Mouse (Mus musculus) lung, embryonic 14.5 days (tissue): ENCODE data around the gene Nup205. TPM values are rescaled to one million over a fixed set of nuclear protein-coding genes. Genes with fewer than 3 reads are reported as not detected.

Source experiments
- ATAC-seq: fragments of 200-750 bp; cut with Nextera tagmentation; 2 replicates; pipeline ENCODE4 v1.8.0; 2017; ENCODE audit warnings: mild to moderate bottlenecking, moderate TSS enrichment, moderate library complexity; ENCODE audit not compliant: insufficient read depth
- DNase-seq: peaks from one replicate; pipeline ENCODE4 v3.0.0-alpha.2; 2015
- H3K27ac ChIP-seq: fragments of 300-500 bp; sonication (generic); 2 replicates; pipeline ENCODE4 v1.5.1; 2014; ENCODE audit warnings: low read depth, mild to moderate bottlenecking, moderate library complexity
- H3K27me3 ChIP-seq: fragments of 300-500 bp; sonication (generic); 2 replicates; pipeline ENCODE4 v1.6.1; 2014; ENCODE audit warnings: low read length, control low read depth; ENCODE audit not compliant: insufficient read depth
- H3K36me3 ChIP-seq: fragments of 300-500 bp; sonication (generic); 2 replicates; pipeline ENCODE4 v1.6.1; 2014; ENCODE audit warnings: control low read depth; ENCODE audit not compliant: insufficient read depth
- H3K4me1 ChIP-seq: fragments of 300-500 bp; sonication (generic); 2 replicates; pipeline ENCODE4 v1.6.1; 2014; ENCODE audit warnings: antibody characterized with exemption, control low read depth; ENCODE audit not compliant: insufficient read depth
- H3K4me2 ChIP-seq: fragments of 300-500 bp; sonication (generic); 2 replicates; pipeline ENCODE4 v1.6.1; 2014; ENCODE audit warnings: mild to moderate bottlenecking
- H3K4me3 ChIP-seq: fragments of 300-500 bp; sonication (generic); 2 replicates; pipeline ENCODE4 v1.5.1; 2014; ENCODE audit warnings: low read depth, low read length
- H3K9ac ChIP-seq: fragments of 300-500 bp; sonication (generic); 2 replicates; pipeline ENCODE4 v1.6.1; 2014
- H3K9me3 ChIP-seq: fragments of 300-500 bp; sonication (generic); 2 replicates; pipeline ENCODE4 v1.6.1; 2016; ENCODE audit warnings: low read depth, low read length, control low read depth
- CTCF ChIP-seq: IDR thresholded peaks from 2 replicates; pipeline ENCODE4 v1.5.1; 2016; ENCODE audit warnings: antibody characterized with exemption, low read depth
- WGBS: fragments of 180-500 bp; shearing (Covaris S2); extraction: QIAGEN DNeasy Blood & Tissue Kit; methylation state at CpG from one replicate; pipeline ENCODE4 v1.1.7; 2014; 5-methylcytosine and 5-hydroxymethylcytosine counted together
- polyA plus RNA-seq: library from polyadenylated mRNA; unstranded; fragments of >200 nt; fragmentation: Nextera tagmentation; extraction: Ambion mirVana; gene quantifications from 2 replicates; pipeline ENCODE4 v1.2.1, GENCODE M21; 2014

Gene Nup205
- 58.3 and 65.3 TPM in 2 replicates for polyA plus RNA-seq

DNA sequence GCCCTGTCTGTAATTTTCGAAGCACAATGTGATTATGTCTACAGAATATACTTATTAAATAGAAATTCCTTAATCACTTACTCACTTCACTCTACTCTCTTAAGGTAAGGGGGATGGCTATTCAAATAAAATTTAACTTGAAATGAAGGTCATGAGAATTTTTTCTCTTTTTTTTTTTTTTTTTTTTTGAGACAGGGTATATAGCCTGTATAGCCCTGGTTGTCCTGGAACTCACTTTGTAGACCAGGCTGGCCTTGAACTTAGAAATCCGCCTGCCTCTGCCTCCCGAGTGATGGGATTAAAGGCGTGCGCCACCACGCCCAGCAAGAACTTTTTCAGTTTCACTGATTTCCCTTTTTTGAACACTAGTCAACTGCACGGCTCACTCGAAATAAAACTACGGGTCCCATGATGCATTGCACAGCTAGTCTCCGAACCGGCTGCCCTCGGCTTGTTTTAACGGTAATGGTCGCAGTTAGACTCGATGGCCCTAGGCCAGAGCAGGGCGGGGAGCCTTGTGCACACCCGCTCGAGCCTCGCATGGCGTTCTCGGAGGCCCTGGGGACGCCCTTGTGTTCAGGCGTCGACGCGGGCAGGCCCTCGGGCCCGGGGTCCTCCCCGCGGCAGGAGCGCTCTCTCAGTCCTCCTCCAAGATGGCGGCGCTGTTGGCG lies at the start of gene Nup205:
Gene Nup205 (plus strand): TSS at position 443 of the 671 bp plus-strand sequence.
- H3K4me2 ChIP-seq = peak within 1 kb of the TSS; percentile 71
- WGBS = 4% methylated on average over 34 of the region's 34 CpGs
- peak within 1 kb of the TSS; percentile 96 for H3K9ac ChIP-seq
- DNase-seq (peak; percentile 92), ATAC-seq (peak; percentile 93)
- peak within 1 kb of the TSS; percentile 95 for H3K27ac ChIP-seq
- peak within 1 kb of the TSS; percentile 91 for H3K4me3 ChIP-seq
- no peaks in the 10 kb centered on the region for H3K27me3 ChIP-seq
- no peaks in the 10 kb centered on the region for H3K4me1 ChIP-seq
- H3K9me3 ChIP-seq = no peaks in the 10 kb centered on the region
- no peaks in the 10 kb centered on the region for H3K36me3 ChIP-seq
- TF ChIP-seq CTCF = peak; percentile 26; the same call in 1 of the 2 replicates

DNA sequence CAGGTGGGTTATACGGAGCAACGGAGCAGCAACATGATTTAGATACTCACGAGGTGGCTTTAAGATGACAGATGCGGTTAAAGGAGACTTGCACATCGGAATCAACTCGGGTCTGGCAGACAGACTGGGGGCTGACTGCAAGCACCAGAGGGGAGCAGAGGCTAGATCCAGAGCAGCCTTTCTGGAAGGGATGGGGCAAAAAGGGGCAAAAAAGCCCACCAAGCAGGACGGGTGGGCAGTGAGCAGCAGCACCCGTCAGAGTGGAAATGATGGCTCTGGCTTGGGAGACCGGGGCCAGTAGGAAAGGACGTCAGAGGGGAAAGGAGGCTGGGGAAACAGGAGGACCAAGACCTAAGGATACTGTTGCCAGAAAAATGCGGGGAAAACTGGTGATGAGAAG lies 44.4 kb upstream of the Nup205 start:
- ATAC-seq = peak; percentile 10; the same call in 1 of the 2 replicates
- H3K27me3 ChIP-seq = no peaks in the 10 kb centered on the region
- no peak for DNase-seq
- H3K4me1 ChIP-seq = peaks cover 11% of the 10 kb centered on the region
- WGBS = 0% methylated on average over 11 of the region's 11 CpGs
- H3K4me3 ChIP-seq = peak overlapping the region; percentile 74
- H3K9ac ChIP-seq = peak overlapping the region; percentile 86
- peak overlapping the region; percentile 69 for H3K4me2 ChIP-seq
- TF ChIP-seq CTCF = no peak
- no peaks in the 10 kb centered on the region for H3K36me3 ChIP-seq
- H3K9me3 ChIP-seq = no peaks in the 10 kb centered on the region
- peak overlapping the region; percentile 87; the same call in 1 of the 2 replicates for H3K27ac ChIP-seq

DNA sequence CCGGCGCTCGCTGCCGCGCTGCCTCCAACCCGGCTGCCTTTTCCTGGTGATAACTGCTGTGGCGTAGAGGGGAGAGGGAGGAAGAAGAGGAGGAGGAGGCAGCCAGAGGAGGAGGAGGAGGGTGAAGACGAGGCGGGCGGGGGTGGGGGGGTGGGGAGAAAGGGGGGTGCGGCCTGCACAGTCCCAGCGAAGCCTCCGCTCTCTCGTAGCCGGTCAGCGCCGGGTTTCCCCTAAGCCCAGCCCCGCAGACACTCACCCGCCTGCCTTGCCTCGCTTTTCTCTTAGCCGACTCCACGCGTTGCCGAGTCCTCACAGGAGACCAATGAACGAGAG lies 44.0 kb upstream of the Nup205 start:
- Histone ChIP-seq H3K9ac (peak overlapping the region; percentile 86), H3K27me3 (no peaks in the 10 kb centered on the region), H3K27ac (peak overlapping the region; percentile 87), H3K4me2 (peak overlapping the region; percentile 69), H3K4me1 (peaks cover 11% of the 10 kb centered on the region), H3K36me3 (no peaks in the 10 kb centered on the region), H3K9me3 (no peaks in the 10 kb centered on the region), H3K4me3 (peak overlapping the region; percentile 74)
- DNase-seq (no peak), ATAC-seq (peak; percentile 93)
- no peak for TF ChIP-seq CTCF
- WGBS = 1% methylated on average over 20 of the region's 25 CpGs

DNA sequence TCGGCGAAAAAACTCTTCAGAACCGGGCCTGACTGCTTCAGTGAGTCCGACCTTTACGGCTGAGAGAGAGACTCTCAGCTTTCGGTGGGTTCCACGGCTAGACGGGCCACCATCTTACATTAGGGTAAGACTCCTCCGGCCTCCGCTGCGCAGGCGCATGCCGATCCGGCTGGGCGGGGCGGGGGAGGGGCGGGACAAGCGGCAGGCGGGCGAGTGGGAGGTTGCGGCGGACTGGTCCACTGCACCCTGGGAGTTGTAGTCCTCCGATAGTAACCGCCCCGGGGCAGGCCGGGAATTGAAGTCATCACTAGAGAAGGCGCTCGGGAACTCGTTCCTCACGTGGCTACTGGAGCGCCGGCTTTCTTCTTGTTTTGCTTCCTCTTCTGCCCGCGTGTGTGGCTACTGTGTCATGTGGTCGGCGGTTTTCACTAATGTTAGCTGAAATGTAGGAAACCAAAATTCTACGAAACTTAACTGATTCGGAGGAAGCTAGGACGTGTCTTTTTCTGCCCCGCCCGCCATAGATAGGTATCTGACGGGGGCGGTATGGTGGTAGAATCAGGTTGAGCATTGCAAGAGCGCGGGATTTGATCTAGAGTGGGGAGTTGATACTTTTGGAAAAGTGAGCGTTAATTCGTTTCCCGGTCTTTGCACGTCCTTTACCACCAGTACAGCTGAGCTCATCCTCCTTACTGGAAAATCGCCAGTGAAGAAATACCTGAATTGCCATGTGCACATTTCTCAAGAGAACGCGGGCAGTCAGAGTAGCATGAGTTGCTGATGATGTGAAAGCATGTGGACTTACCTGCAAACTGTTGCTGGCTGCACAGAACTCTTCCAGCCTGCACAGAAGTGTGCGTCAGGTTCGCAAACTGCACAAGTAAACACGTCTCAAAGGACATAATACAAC lies 43.4 kb upstream of the Nup205 start, which contains the start of gene Cnot4:
Gene Cnot4 (minus strand): TSS at position 146 of the 910 bp plus-strand sequence.
- peak within 1 kb of the TSS; percentile 86 for H3K9ac ChIP-seq
- H3K4me2 ChIP-seq = peak within 1 kb of the TSS; percentile 83
- H3K27me3 ChIP-seq = no peaks in the 10 kb centered on the region
- WGBS = under 1% methylated on average over 55 of the region's 55 CpGs
- no peaks in the 10 kb centered on the region for H3K36me3 ChIP-seq
- peak within 1 kb of the TSS; percentile 87 for H3K27ac ChIP-seq
- ATAC-seq = peak; percentile 99
- H3K4me1 ChIP-seq = peaks cover 11% of the 10 kb centered on the region
- no peaks in the 10 kb centered on the region for H3K9me3 ChIP-seq
- DNase-seq = peak; percentile 98
- H3K4me3 ChIP-seq = peak within 1 kb of the TSS; percentile 74
- TF ChIP-seq CTCF = no peak

DNA sequence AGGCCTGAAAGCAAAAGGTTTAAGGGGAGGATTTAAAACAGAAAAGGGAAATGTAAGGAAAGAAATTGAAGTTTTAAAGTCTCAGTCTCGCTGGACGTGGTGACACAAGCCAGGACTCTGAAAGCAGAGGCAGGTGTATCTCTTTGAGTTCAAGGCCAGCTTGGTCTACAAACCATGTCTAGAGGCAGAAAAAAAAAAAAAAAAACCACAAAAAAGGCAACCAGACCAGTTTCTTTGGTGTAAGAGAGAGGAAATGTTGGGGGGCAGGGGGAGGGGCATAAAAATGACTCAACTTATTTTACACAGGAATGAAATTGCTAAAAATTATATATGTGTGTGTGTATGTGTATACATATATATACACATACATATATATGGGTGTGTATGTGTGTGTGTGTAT lies 42.4 kb upstream of the Nup205 start:
- no peak overlapping the region for H3K9ac ChIP-seq
- H3K4me2 ChIP-seq = peak overlapping the region; percentile 83
- H3K27me3 ChIP-seq = no peaks in the 10 kb centered on the region
- no peak overlapping the region for H3K27ac ChIP-seq
- no peaks in the 10 kb centered on the region for H3K36me3 ChIP-seq
- no peak for ATAC-seq
- no peaks in the 10 kb centered on the region for H3K9me3 ChIP-seq
- WGBS = 47% methylated on average over 2 of the region's 2 CpGs
- TF ChIP-seq CTCF = no peak
- peak overlapping the region; percentile 74 for H3K4me3 ChIP-seq
- H3K4me1 ChIP-seq = peaks cover 11% of the 10 kb centered on the region
- DNase-seq = no peak

DNA sequence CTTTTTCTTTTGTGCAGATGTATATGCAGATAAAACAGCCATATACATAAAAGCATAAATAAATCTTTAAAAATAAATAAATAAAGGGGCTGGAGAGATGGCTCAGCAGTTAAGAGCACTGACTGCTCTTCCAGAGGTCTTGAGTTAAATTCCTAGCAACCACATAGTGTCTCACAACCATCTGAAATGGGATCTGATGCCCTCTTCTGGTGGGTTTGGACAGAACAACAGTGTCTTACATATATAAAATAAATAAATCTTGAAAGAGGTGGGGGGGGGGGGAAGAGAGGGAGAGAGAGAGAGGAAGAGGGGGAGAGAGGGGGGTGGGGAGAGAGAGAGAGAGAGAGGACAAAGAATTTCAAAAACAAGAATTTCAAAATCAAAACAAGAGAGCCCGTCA lies 36.9 kb upstream of the Nup205 start:
- Histone ChIP-seq H3K9me3 (no peaks in the 10 kb centered on the region; the same call in 1 of the 2 replicates), H3K36me3 (no peaks in the 10 kb centered on the region), H3K27ac (no peak overlapping the region), H3K4me2 (no peak overlapping the region), H3K4me1 (no peaks in the 10 kb centered on the region), H3K4me3 (no peak overlapping the region), H3K9ac (no peak overlapping the region), H3K27me3 (no peaks in the 10 kb centered on the region)
- DNase-seq (no peak), ATAC-seq (no peak)
- 82% methylated on average over 1 of the region's 1 CpGs for WGBS
- no peak for TF ChIP-seq CTCF

DNA sequence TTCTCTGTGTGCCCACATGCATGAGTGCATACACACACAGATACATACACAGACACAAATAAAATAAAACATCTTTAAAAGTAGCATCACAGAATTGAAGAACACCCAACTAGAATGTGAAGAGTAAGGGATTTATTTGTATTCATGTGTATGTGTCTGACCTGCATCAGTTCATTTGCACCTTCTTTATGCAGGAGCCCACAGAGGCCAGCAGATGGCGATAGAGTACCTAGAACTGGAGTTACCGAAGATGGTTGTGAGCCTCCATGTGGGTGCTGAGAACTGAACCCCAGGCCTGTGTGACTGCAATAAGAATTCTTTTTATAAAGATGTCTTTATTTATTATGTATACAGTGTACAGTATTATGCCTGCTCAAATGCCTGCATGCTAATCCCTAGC lies 31.7 kb upstream of the Nup205 start:
- Histone ChIP-seq H3K9ac (no peak overlapping the region), H3K36me3 (no peaks in the 10 kb centered on the region), H3K4me1 (no peaks in the 10 kb centered on the region), H3K4me3 (no peak overlapping the region), H3K9me3 (no peaks in the 10 kb centered on the region; the same call in 1 of the 2 replicates), H3K4me2 (no peak overlapping the region), H3K27me3 (no peaks in the 10 kb centered on the region), H3K27ac (no peak overlapping the region)
- no peak for TF ChIP-seq CTCF
- 78% methylated on average over 2 of the region's 2 CpGs for WGBS
- ATAC-seq (no peak), DNase-seq (no peak)
